Mouse (Mus musculus) E14TG2a.4 (cell line): Measurements from ENCODE around the gene Yars.

Source experiments
- H3K27me3 ChIP-seq: 2 replicates; pipeline ENCODE4 v1.6.1; 2014; ENCODE audit warnings: low read length, control low read depth; ENCODE audit not compliant: insufficient read depth
- H3K36me3 ChIP-seq: 2 replicates; pipeline ENCODE4 v1.6.1; 2014; ENCODE audit warnings: low read length, control low read depth; ENCODE audit not compliant: insufficient read depth
- H3K4me1 ChIP-seq: replicated peaks from 2 replicates; pipeline ENCODE4 v1.6.1; 2014; ENCODE audit warnings: low read depth, low read length, control low read depth
- H3K4me3 ChIP-seq: replicated peaks from 2 replicates; pipeline ENCODE4 v1.5.1; 2014; ENCODE audit warnings: mild to moderate bottlenecking, low read length
- H3K9me3 ChIP-seq: 2 replicates; pipeline ENCODE4 v1.6.1; 2014; ENCODE audit warnings: low read length, control low read depth
- CTCF ChIP-seq: conservative IDR thresholded peaks from 2 replicates; pipeline ENCODE4 v1.5.1; 2014; ENCODE audit warnings: low read length
- NANOG ChIP-seq: IDR thresholded peaks from 2 replicates; pipeline ENCODE4 v1.6.1; 2014; ENCODE audit warnings: borderline replicate concordance, low read length, mixed read lengths
- POU5F1 ChIP-seq: IDR thresholded peaks from 2 replicates; pipeline ENCODE4 v1.6.1; 2014; ENCODE audit warnings: low read length, borderline replicate concordance

The Yars gene

DNA sequence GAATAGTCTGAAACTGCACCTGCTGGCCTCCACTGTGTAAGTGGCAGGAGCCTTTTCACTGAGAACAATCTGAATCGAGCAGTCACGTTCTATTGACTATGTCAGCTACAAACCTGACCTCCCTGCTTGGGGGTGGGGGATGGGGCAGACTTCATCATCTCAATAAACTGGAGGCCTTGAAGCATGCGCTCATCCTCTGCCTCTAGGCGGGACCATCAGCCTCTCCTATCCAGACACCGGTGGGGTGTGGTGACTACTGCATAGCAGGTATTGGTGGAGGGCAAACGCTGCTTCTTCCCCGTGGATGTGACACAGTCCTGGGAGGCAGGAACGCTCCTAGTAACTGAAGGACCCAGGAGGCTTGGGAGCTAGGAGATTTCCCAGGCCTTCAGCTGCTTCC lies 41.4 kb downstream of the Yars start:
- H3K9me3 ChIP-seq = no peaks in the 10 kb centered on the region
- no peak for TF ChIP-seq NANOG
- TF ChIP-seq CTCF = no peak
- no peak for TF ChIP-seq POU5F1
- no peaks in the 10 kb centered on the region for H3K27me3 ChIP-seq
- H3K4me3 ChIP-seq = peak overlapping the region; percentile 77
- H3K4me1 ChIP-seq = peaks cover 97% of the 10 kb centered on the region
- H3K36me3 ChIP-seq = peaks cover 10% of the 10 kb centered on the region

- Histone ChIP-seq H3K9me3 (no peaks in the 10 kb centered on the region), H3K36me3 (0 out of 2 replicates have a peak, but pooled peaks cover 7% of the 10 kb centered on the region), H3K27me3 (no peaks in the 10 kb centered on the region), H3K4me3 (peak overlapping the region; percentile 77), H3K4me1 (peaks cover 97% of the 10 kb centered on the region)
- TF ChIP-seq POU5F1 = no peak
Measured at GRCm38 (mm10) chr4:129231594-129232450, 42.3 kb downstream of the Yars start.

GRCm38 (mm10) chr4:129232561-129233360 lies 43.2 kb downstream of the Yars start:
- Histone ChIP-seq H3K4me1 (peaks cover 97% of the 10 kb centered on the region), H3K4me3 (peak overlapping the region; percentile 77), H3K36me3 (0 out of 2 replicates have a peak, but pooled peaks cover 7% of the 10 kb centered on the region), H3K27me3 (no peaks in the 10 kb centered on the region), H3K9me3 (no peaks in the 10 kb centered on the region)
- TF ChIP-seq POU5F1 = no peak
- TF ChIP-seq NANOG = no peak
- TF ChIP-seq CTCF = no peak

- TF ChIP-seq CTCF (no peak), POU5F1 (no peak), NANOG (no peak)
- Histone ChIP-seq H3K4me3 (no peak overlapping the region), H3K36me3 (0 out of 2 replicates have a peak, but pooled peaks cover 4% of the 10 kb centered on the region), H3K4me1 (peaks cover 94% of the 10 kb centered on the region), H3K27me3 (no peaks in the 10 kb centered on the region), H3K9me3 (no peaks in the 10 kb centered on the region)
Measured at GRCm38 (mm10) chr4:129234488-129234887, 44.9 kb downstream of the Yars start.

DNA sequence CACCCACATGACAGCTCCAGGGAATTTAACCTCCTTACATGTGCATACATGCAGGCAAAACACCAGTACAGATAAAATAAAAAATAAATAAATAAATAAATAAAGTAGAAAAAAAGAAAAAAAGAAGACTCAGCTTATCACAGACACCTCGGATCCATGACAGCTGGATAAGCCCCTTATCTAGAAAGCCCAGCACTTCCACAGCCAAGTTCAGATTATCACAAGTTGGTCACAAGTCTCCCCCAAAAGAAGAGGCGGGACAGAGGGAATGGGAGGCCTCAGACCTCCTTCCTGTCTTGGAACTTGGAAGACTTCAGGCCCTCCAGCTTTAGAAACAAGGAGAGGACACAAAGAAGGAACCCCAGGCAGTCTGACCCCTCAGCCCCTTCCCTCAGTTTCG lies 45.6 kb downstream of the Yars start:
- Histone ChIP-seq H3K36me3 (0 out of 2 replicates have a peak, but pooled peaks cover 2% of the 10 kb centered on the region), H3K4me3 (peak overlapping the region; percentile 85; the same call in 1 of the 2 replicates), H3K27me3 (no peaks in the 10 kb centered on the region), H3K9me3 (no peaks in the 10 kb centered on the region), H3K4me1 (peaks cover 94% of the 10 kb centered on the region)
- TF ChIP-seq POU5F1 (no peak), CTCF (no peak), NANOG (no peak)

DNA sequence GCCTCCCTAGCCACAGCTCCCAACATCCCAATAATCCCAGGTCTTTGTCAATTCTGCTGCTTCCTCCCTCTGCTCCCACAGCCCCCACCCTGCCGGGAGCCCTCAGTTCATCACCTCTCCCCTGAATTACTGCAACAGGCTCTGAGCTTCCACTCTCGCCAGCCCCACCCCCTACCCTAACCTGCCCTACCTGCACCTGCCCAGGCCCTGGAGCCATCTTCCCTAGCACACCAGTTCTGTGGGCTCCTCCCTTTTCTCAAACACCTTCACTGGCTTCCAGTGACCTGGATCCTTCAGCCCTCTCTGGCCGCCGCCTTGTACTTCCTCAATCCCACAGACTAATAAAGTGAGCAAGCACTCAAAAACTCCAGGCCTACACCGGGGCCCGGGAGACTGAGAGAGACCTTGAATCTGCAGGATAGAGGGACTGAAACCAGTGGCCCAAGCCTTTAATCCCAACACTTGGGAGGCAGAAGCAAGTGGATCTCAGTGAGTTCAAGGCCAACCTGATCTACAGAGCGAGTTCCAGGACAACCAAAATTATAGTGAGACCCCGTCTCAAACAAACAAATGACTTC lies 46.8 kb downstream of the Yars start:
- Histone ChIP-seq H3K27me3 (no peaks in the 10 kb centered on the region), H3K9me3 (no peaks in the 10 kb centered on the region), H3K4me1 (peaks cover 94% of the 10 kb centered on the region), H3K36me3 (0 out of 2 replicates have a peak, but pooled peaks cover 2% of the 10 kb centered on the region), H3K4me3 (peak overlapping the region; percentile 85)
- TF ChIP-seq CTCF (no peak), POU5F1 (no peak), NANOG (no peak)

GRCm38 (mm10) chr4:129237843-129238441 lies 48.4 kb downstream of the Yars start:
- Histone ChIP-seq H3K9me3 (no peaks in the 10 kb centered on the region), H3K36me3 (0 out of 2 replicates have a peak, but pooled peaks cover 2% of the 10 kb centered on the region), H3K4me3 (peak overlapping the region; percentile 85), H3K27me3 (no peaks in the 10 kb centered on the region), H3K4me1 (peaks cover 94% of the 10 kb centered on the region)
- TF ChIP-seq NANOG = no peak
- TF ChIP-seq CTCF = no peak
- TF ChIP-seq POU5F1 = no peak
